Mouse (Mus musculus) T-cell, adult 2 months (primary cell): Measurements from ENCODE around the gene Hadhb.
A peak's percentile ranks its signal among the peaks of the same experiment; 100 is the strongest.

Experiments
- DNase-seq: peaks from one replicate; pipeline ENCODE4 v3.0.0; 2022; ENCODE audit warnings: low spot score

Gene Hadhb

DNA sequence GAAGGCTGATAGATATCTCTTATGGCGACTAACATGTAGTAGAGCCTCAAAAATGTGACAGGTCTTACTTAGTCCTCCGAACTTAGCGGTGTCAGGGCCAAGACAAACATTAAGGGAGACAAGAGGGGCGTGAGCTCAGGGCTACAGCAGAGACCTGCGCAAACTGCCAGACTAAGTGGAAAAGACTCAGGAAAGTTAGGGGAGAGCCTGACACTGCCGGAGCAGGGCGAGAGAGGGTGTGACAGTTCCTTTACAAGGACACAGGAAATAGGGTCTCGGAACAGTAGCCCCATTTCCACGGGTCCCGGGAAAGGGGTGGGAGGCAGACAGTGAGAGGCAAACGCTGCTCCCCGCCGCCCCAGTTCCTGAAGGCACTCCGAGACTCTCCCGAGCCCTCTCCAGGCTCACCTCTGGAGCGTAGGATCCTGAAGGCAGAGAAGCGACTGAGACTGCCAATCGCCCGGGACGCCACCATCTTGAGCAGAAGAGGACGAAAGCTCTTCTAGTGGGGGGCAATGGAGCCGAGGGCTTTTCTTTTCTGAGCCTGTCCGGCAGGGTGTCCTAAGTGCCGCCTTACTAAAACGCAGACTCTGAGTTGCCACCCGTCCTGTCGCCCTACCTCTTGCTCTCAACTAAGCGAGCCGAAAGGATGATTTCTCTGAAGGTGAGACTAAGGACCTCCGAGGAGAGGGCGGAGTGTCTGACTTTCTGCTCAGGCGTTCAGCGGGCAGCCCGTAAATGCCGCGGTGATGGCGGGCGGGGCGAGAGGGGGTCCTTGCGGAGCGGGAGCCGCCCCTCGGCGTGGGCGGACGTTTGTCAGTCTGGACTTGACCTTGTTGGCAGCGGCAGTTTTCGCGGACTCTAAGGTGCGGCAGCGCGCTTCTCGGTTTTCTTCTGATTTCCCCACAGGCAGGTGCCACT, at the start of gene Hadhb, which contains the start of gene Hadha:
Hadhb (plus strand) TSS at position 775 of the 921 bp plus-strand sequence.
Hadha (minus strand) TSS at position 689 of the 921 bp plus-strand sequence.
- DNase-seq, result peak; percentile 92

DNA sequence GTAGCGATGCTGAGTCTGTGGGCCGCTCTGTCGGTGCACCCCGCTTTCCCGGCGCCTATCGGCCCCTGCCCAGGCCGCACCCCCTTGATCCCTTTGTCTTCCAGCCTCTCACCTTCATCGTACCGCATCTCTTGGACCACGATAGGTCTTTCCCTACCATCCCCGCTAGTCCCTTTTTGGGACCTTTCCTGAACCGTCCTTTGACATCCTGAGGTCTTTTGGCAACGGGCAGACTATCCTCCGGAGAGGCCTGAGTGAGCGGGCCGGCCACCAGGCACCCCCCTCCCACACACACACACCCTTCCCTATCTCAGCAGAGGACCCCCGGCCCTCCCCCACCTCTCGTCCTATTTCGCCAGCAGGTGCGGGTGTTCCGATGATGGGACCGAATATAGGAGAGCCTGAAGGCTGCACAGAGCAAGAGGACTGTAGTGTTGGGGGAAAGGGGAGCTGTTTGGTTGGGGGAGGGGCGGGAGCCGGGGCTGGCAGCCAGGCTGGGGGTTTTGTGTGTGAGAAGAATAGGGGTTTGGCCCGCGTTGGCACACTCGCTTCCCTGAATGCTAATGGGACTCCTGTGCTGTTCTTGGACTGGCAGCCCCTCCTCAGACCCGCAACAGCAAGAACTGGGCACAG, 49.3 kb upstream of the Hadhb start, which contains the start of gene 3110082J24Rik:
3110082J24Rik (minus strand) TSS at position 419 of the 633 bp plus-strand sequence.
- DNase-seq, result no peak

DNA sequence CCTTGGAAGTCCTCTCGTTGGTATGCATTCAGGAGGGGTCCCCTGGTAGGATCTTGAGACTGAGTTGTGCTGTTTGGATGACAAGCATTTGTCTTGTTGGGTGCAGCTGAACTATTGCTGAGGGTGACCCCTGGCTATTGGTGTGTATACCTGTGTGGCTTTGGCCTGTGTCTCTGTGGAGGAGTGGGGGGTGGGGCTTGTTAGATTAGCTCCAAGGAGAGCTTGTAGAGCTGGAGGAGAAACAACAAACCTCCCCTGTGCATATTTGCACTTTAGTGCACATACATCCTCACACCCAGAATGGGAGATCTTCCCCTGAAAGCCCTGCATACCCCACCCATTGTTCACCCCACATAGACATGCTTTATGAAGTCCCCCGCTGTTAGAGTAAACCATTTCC, 48.3 kb upstream of the Hadhb start:
- DNase-seq, result no peak

GRCm38 (mm10) chr5:30107186-30107585, 47.9 kb upstream of the Hadhb start:
- no peak for DNase-seq

DNA sequence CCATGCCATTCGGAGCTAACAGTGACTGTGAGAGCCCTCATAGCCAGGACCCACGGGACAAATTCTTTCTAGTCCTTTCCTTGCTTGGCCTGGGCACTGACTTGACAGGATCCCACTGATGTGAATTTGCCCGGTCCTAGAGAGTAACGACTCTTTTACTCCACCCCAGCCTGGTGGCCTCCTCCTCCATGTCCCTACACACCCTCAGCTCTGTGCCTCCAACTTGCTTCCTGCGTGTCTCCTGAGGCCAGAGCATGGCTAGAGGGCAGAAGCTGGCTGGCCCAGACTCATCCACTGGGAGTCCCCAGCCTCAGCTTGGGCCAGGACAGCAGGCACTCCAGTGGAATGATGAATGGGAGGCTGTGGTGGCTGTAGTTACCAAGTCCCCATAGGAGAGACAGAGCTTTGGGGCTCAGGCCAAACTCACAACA, 47.4 kb upstream of the Hadhb start:
- no peak for DNase-seq

DNA sequence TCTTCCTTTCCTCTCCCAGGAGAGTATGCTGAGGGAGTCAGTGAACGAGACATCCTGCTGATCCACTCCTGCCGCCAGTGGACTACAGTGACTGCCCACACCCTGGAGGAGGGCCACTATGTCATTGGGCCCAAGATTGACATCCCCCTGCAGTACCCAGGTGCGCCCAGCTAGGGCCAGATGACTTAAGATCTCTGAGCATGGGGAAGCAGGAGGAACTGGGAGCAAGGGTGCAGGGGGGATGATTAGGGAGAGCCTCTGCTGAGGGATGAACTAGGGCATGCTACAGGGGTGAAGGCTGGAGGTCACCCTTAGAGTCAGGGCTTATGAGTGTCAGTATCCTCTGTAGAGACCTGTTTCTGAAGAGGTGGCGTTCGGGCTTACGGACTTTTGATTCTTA, 46.8 kb upstream of the Hadhb start:
- no peak for DNase-seq

DNA sequence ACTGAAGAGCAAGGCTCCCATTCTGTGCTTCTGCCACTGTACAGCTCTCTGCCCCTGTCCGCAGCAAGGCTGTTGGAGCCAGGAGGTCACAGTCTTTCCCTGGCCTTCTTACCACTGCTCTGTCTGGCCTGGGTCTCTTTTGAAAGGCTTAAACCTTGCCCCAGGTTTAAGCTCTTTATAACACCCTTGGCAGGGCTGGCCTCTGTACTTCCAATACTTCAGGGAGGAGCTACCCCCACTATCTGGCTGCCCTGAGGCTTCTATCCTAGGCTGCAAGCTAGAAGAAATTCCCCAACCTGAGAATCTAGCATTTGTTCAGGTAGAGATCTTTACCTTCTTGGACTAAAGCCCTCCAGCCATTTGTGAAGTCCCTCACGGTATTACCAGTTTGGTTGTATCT, 45.1 kb upstream of the Hadhb start:
- DNase-seq, result no peak

DNA sequence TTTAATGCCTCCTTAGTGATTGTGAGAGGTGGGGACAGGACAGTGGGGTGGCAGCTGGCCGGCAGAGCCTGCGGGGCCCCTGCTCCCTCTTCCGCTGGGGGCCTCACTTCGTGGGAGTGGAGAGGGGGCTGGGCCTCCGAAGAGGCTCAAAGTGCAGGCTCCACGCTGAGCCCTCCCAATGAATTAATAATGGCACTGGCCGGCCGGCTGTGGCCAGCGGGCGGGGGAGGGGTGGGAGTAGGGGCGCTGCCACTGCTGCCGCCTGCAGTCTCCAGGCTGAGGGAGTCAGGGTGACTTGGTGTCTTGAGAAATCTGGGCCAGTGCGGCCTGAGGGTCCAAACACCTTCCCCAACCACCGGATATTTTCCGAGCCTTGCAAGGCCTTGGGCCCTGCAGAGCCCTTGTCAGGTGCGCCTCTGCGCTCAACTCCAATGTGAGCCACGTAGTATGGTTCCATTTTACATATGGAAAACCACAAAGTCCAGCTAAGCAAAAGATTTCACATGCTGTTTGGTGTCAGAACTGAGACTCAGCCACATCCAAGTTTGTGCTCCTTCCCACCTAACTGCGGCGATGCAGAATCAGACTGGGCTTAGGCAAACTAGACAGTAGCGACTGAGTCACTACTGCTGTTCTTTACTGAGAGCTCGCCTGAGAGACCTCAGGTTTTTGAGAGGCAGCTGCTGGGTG, 44.5 kb upstream of the Hadhb start:
- DNase-seq, result no peak

DNA sequence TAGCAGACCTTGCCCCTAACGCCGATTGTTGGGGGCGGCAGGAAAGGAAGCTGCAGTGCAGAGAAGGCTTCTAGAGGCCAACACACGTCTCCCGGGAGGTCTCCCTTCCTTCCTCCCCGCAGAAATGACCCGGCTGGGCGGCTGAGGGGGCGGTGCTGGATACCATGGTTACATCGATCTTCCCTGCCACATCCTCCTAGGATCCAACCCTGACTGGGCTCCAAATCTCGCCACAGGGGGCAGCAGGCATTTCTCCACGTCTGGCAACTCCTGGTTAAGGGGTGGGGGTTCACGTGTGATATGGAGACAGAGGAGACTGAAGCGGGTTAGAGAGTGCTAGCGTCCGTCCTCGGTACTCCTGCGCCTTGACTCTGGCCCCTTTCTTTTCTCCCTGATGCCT, 43.9 kb upstream of the Hadhb start:
- no peak for DNase-seq

GRCm38 (mm10) chr5:30111771-30112170, 43.3 kb upstream of the Hadhb start:
- no peak for DNase-seq

DNA sequence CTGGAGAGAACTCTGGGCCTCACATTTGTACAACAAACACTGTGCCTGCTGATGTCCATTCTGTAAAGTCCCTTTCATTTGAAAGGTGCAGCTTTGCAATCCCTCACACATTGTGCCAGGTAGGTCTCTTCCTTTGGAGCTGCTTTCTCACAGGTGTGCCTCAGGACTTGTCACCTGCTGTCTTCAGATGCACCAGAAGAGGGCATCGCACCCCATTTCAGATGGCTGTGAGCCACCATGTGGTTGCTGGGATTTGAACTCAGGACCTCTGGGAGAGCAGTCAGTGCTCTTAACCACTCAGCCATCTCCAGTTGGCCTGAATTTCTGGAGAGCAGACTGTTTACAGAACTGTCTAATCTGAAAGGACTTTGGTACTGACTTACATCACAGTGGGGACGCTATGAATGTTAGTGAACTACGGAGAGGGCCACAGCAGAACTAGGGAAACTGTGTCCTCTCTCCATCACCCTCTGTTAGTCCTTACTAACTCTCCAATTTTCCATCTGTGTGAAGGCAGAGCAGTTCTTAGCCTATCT, 42.4 kb upstream of the Hadhb start:
- DNase-seq, result no peak

GRCm38 (mm10) chr5:30113881-30114760, 40.9 kb upstream of the Hadhb start:
- DNase-seq, result peak; percentile 38

DNA sequence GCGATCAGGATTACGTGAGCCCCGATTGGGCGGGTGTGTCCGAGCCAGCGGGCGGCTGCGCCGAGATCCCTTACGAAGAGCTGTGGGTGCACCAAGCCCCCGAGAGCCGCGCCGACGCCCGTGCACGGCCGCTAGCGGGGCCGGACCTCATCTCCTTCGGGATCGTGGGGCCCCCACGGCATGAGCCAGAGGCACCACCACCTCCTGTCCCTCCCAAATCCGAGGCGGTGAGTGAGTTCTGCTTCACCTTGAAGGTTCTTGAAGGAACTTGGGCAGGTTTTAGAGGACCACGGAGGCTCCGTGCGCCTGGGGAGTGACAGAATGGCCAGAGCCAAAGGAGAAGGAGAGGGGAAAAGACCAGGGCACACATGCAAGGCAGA, 40.3 kb upstream of the Hadhb start:
- DNase-seq, result no peak

GRCm38 (mm10) chr5:30115718-30116117, 39.3 kb upstream of the Hadhb start:
- DNase-seq, result no peak

DNA sequence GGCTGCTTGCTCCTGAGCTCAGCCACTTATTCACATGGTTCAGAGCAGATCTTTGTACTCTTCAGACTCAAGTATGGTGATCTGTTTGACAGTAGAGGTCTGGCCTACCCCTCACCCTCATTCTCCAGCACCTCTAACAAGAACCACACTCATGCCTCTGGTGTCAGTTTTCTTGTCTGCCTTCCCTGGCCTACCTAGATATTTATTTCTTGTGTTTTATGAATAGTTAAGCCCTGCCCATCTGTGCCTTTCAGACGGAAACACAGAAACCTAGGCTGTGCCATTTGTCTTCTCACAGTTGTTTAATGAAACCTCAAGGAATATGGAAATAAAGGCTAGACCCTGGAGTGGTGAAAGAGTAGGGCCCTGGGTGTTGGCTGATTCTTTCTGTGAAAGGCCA, 37.0 kb upstream of the Hadhb start:
- DNase-seq, result no peak

DNA sequence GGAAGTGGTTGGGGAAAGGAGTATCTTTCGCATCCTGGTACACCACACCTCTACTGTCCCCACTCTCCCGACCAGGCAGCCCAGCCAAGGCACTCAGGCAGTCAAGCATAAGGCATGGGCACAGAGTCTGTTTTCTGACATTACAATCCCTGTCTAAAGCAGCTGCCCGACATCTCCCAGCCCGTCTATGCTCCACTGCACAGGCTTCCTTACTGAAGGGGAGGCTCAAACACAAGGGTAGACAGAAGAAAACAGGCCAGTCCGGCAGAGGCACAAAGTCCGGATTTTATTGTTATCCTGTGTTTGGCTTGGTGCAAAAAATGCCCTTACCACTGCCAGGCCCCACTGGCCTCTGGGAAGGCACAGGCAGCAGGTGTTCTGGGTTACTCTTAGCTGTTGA, 35.9 kb upstream of the Hadhb start:
- no peak for DNase-seq

- no peak for DNase-seq
Measured at GRCm38 (mm10) chr5:30120106-30120505, 34.9 kb upstream of the Hadhb start.

DNA sequence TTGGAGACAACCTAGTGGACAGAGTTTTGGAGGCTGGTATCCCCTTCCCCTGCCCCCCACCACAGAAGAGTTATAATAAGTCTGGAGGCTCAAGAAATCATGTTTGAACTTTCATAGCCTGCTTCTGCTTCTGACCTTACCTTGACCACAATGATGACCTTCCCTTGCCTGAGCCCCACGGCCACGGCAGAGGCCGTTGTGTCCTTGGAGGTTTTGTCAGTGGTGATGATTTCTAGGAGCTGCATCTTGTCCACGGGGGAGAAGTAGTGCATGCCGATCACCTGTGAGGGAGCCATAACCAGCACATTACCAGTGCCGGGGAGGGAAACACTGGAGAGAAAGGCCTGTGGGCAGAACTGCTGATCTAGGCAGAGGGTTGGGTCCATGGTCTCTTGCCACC, 32.6 kb upstream of the Hadhb start:
- DNase-seq, result no peak

- peak; percentile 15 for DNase-seq
Measured at GRCm38 (mm10) chr5:30125587-30125986, 29.5 kb upstream of the Hadhb start.

- DNase-seq, result no peak
Measured at GRCm38 (mm10) chr5:30126756-30127155, 28.3 kb upstream of the Hadhb start.

- no peak for DNase-seq
Measured at GRCm38 (mm10) chr5:30127921-30128597, 27.0 kb upstream of the Hadhb start.
